Mouse (Mus musculus): ENCODE data around the gene Reep6.

GRCm38 (mm10) chr10:80332525-80332989 lies 2.8 kb downstream of the Reep6 start:
- TF ChIP-seq CTCF (IDR thresholded peaks at IDR 0.05; ENCODE audit: low read depth, low read length) = no peak
- TF ChIP-seq POLR2A (IDR thresholded peaks at IDR 0.05; ENCODE audit: extremely low read depth, insufficient read depth, low read length) = no peak

Measured in liver, adult 2 months (tissue).